Mouse (Mus musculus) retina, postnatal 7 days (tissue): ENCODE results near the gene Pdxk.
A peak's percentile ranks its signal among the peaks of the same experiment; 100 is the strongest.
"Not testable (repeated sequence)": the region's sequence is repeated elsewhere in the genome, so short reads cannot be mapped to it uniquely, and the experiment has no call there.

Experiments used
- DNase-seq: peaks from one replicate; pipeline ENCODE4 v3.0.0-alpha.2; 2012; ENCODE audit warnings: low read depth, low spot score

Gene Pdxk

GRCm38 (mm10) chr10:78464792-78465207, at the start of gene Pdxk:
Pdxk (minus strand) TSS chr10:78464975.
- peak; percentile 83 for DNase-seq

GRCm38 (mm10) chr10:78502986-78503733, 38.4 kb upstream of the Pdxk start:
- no peak for DNase-seq

GRCm38 (mm10) chr10:78487431-78488086, 22.8 kb upstream of the Pdxk start:
- no peak for DNase-seq

- DNase-seq: no peak
Measured at GRCm38 (mm10) chr10:78486871-78487270, 22.1 kb upstream of the Pdxk start.

- DNase-seq: not testable (repeated sequence)
Measured at GRCm38 (mm10) chr10:78485369-78485768, 20.6 kb upstream of the Pdxk start.

- DNase-seq: no peak
Measured at GRCm38 (mm10) chr10:78481928-78482499, 17.2 kb upstream of the Pdxk start.

GRCm38 (mm10) chr10:78480954-78481927, 16.5 kb upstream of the Pdxk start:
- no peak for DNase-seq

GRCm38 (mm10) chr10:78476821-78477220, 12.0 kb upstream of the Pdxk start:
- no peak for DNase-seq

- DNase-seq: no peak
Measured at GRCm38 (mm10) chr10:78474759-78475158, 10.0 kb upstream of the Pdxk start.

- no peak for DNase-seq
Measured at GRCm38 (mm10) chr10:78473434-78473833, 8.7 kb upstream of the Pdxk start.

GRCm38 (mm10) chr10:78472046-78472445, 7.3 kb upstream of the Pdxk start:
- no peak for DNase-seq

- no peak for DNase-seq
Measured at GRCm38 (mm10) chr10:78470582-78471313, 6.0 kb upstream of the Pdxk start.

GRCm38 (mm10) chr10:78467761-78468310, 3.1 kb upstream of the Pdxk start:
- no peak for DNase-seq

- no peak for DNase-seq
Measured at GRCm38 (mm10) chr10:78466647-78467046, 1.9 kb upstream of the Pdxk start.

- no peak for DNase-seq
Measured at GRCm38 (mm10) chr10:78465472-78465871, 697 bp upstream of the Pdxk start.

GRCm38 (mm10) chr10:78464201-78464791, 479 bp downstream of the Pdxk start:
- DNase-seq: no peak

GRCm38 (mm10) chr10:78463769-78464167, 1.0 kb downstream of the Pdxk start:
- DNase-seq: no peak

- no peak for DNase-seq
Measured at GRCm38 (mm10) chr10:78462945-78463768, 1.6 kb downstream of the Pdxk start.

GRCm38 (mm10) chr10:78461767-78462166, 3.0 kb downstream of the Pdxk start:
- DNase-seq: no peak
